Mouse (Mus musculus) limb, embryonic 11.5 days (tissue): Measurements from ENCODE around the gene Olfr447. TPM values are rescaled to one million over a fixed set of nuclear protein-coding genes. Genes with fewer than 3 reads are reported as not detected.

Experiments used
- polyA plus RNA-seq: library from polyadenylated mRNA; unstranded; fragments of >200 nt; fragmentation: Nextera tagmentation; extraction: Ambion mirVana; gene quantifications from 2 replicates; pipeline ENCODE4 v1.2.1, GENCODE M21; 2014

The Olfr447 gene
- polyA plus RNA-seq, 1 experiment from 2014 or later: not detected

Other genes with a start within 250 kb of the Olfr447 start
- gene Tcaf1, start 198.8 kb upstream of the Olfr447 start, polyA plus RNA-seq: 87.0 and 89.6 TPM in 2 replicates
- gene Olfr453, start 169.5 kb upstream of the Olfr447 start, polyA plus RNA-seq: not detected in 2 replicates
- not detected in 2 replicates for gene Olfr38, start 152.5 kb upstream of the Olfr447 start, polyA plus RNA-seq
- gene Olfr452, start 123.8 kb upstream of the Olfr447 start, polyA plus RNA-seq: not detected in 2 replicates
- not detected in 2 replicates for gene Olfr450, start 96.9 kb upstream of the Olfr447 start, polyA plus RNA-seq
- gene Olfr449, start 74.5 kb upstream of the Olfr447 start, polyA plus RNA-seq: not detected in 2 replicates
- gene Olfr448, start 18.4 kb upstream of the Olfr447 start, polyA plus RNA-seq: not detected in 2 replicates
- not detected in 2 replicates for gene Olfr446, start 12.5 kb downstream of the Olfr447 start, polyA plus RNA-seq
- gene Olfr444, start 40.2 kb downstream of the Olfr447 start, polyA plus RNA-seq: not detected in 2 replicates
- gene Olfr441, start 197.5 kb downstream of the Olfr447 start, polyA plus RNA-seq: not detected in 2 replicates
- gene Olfr237-ps1, start 237.7 kb downstream of the Olfr447 start, polyA plus RNA-seq: not detected in 2 replicates